Mouse (Mus musculus) C2C12 (cell line): ENCODE results near the gene Prtg. TPM values are rescaled to one million over a fixed set of nuclear protein-coding genes. Genes with fewer than 3 reads are reported as not detected.

Experiments used
- H3K27me3 ChIP-seq: one replicate; pipeline ENCODE4 v1.6.1; 2011; ENCODE audit not compliant: control insufficient read depth, insufficient read depth, insufficient read length
- H3K36me3 ChIP-seq: one replicate; pipeline ENCODE4 v1.6.1; 2011; ENCODE audit not compliant: control insufficient read depth, insufficient read depth
- H3K4me3 ChIP-seq: one replicate; pipeline ENCODE4 v1.5.1; 2011; ENCODE audit warnings: mild to moderate bottlenecking, control low read depth; ENCODE audit not compliant: poor library complexity, insufficient read depth, severe bottlenecking
- H3K79me2 ChIP-seq: one replicate; pipeline ENCODE4 v1.6.1; 2011; ENCODE audit not compliant: control insufficient read depth, insufficient read depth
- H3K79me3 ChIP-seq: one replicate; pipeline ENCODE4 v1.6.1; 2011; ENCODE audit warnings: low read depth, control low read depth
- H3ac ChIP-seq: one replicate; pipeline ENCODE3; 2011; ENCODE audit warnings: low read depth; ENCODE audit not compliant: control insufficient read depth, insufficient read length
- CEBPB ChIP-seq: IDR thresholded peaks from one replicate; pipeline ENCODE4 v1.6.1; 2011; ENCODE audit warnings: low read depth, mild to moderate bottlenecking, control low read depth, moderate library complexity
- CTCF ChIP-seq: IDR thresholded peaks from one replicate; pipeline ENCODE4 v1.5.1; 2011; ENCODE audit not compliant: control insufficient read depth, insufficient read depth, insufficient read length
- FOSL1 ChIP-seq: IDR thresholded peaks from one replicate; pipeline ENCODE4 v1.8.0; 2011; ENCODE audit warnings: mild to moderate bottlenecking, low read length; ENCODE audit not compliant: poor library complexity, insufficient read depth, severe bottlenecking
- MAX ChIP-seq: IDR thresholded peaks from one replicate; pipeline ENCODE4 v1.6.1; 2011; ENCODE audit warnings: mild to moderate bottlenecking, control low read depth
- MYOD1 ChIP-seq: IDR thresholded peaks from one replicate; pipeline ENCODE4 v1.6.1; 2011; ENCODE audit warnings: low read depth; ENCODE audit not compliant: control insufficient read depth, insufficient read length
- MYOG ChIP-seq: IDR thresholded peaks from one replicate; pipeline ENCODE4 v1.6.1; 2011; ENCODE audit not compliant: control insufficient read depth, insufficient read length; ENCODE audit errors: extremely low read depth
- USF1 ChIP-seq: IDR thresholded peaks from one replicate; pipeline ENCODE4 v1.6.1; 2011; ENCODE audit warnings: low read depth, mild to moderate bottlenecking, control low read depth, moderate library complexity
- polyA plus RNA-seq: library from polyadenylated mRNA; unstranded; fragments of >200 nt; fragmentation: generic; extraction: Trizol; gene quantifications from one replicate; pipeline ENCODE4 v1.2.1, GENCODE M21; 2012; ENCODE audit warnings: missing spikeins

The Prtg gene
- polyA plus RNA-seq, 1 experiment, result 0.59 TPM

DNA sequence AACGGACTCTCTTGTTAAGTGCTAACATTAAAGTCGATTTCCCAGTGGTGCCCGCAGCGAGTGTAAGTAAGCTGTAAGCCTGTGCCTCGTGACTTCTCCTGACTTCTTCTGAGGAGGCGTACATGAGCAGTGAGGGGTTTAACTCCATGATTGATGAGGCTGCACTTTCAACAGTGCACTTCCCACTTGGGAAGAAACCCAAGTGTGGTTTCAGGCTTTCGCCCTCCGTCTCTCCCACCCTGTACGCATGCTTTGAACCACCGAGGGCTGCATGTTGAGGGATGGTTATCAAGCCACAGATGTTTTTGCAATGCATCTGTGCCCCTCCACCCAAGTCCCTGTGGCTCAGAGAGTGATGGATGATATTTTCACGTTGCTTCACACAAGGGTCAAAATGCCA is 71.2 kb downstream of the Prtg start:
- no peaks in the 10 kb centered on the region for H3K79me2 ChIP-seq
- no peak overlapping the region for H3ac ChIP-seq
- H3K79me3 ChIP-seq, result no peaks in the 10 kb centered on the region
- TF ChIP-seq CEBPB (no peak), USF1 (no peak), MYOD1 (no peak), CTCF (no peak), MYOG (no peak), MAX (no peak), FOSL1 (no peak)
- no peak overlapping the region for H3K4me3 ChIP-seq
- H3K36me3 ChIP-seq, result no peaks in the 10 kb centered on the region
- no peaks in the 10 kb centered on the region for H3K27me3 ChIP-seq

GRCm38 (mm10) chr9:72878656-72879055 is 72.0 kb downstream of the Prtg start:
- TF ChIP-seq CTCF (no peak), USF1 (no peak), MAX (no peak), FOSL1 (no peak), MYOG (no peak), CEBPB (no peak), MYOD1 (no peak)
- Histone ChIP-seq H3K79me3 (no peaks in the 10 kb centered on the region), H3K4me3 (no peak overlapping the region), H3K79me2 (no peaks in the 10 kb centered on the region), H3K36me3 (no peaks in the 10 kb centered on the region), H3K27me3 (no peaks in the 10 kb centered on the region), H3ac (no peak overlapping the region)

DNA sequence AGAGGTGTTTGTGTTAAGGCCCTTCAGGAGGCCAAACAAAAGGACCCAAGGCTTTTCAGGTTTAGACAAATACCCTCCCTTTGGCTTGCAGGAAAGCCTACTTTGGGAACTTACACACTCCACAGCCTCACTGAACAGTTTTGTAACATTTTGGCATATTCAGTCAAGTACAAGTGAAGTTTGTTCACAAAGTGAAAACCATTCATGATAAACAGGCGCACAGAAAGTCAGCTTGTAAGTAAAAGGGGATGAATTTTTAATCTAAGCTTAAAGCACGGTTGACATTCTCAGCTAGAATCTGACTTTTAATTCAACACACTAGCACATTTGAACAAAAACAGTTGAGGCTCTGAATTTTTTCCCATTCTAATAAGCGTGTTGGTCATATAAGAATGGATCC is 72.9 kb downstream of the Prtg start:
- no peaks in the 10 kb centered on the region for H3K27me3 ChIP-seq
- no peak overlapping the region for H3K4me3 ChIP-seq
- H3K36me3 ChIP-seq, result no peaks in the 10 kb centered on the region
- H3K79me2 ChIP-seq, result no peaks in the 10 kb centered on the region
- H3ac ChIP-seq, result no peak overlapping the region
- TF ChIP-seq MYOG (no peak), FOSL1 (no peak), USF1 (no peak), MAX (no peak), MYOD1 (no peak), CTCF (no peak), CEBPB (no peak)
- H3K79me3 ChIP-seq, result no peaks in the 10 kb centered on the region

- H3K79me2 ChIP-seq, result no peaks in the 10 kb centered on the region
- TF ChIP-seq CTCF (no peak), MYOG (no peak), MYOD1 (no peak)
- H3K27me3 ChIP-seq, result no peaks in the 10 kb centered on the region
- no peaks in the 10 kb centered on the region for H3K79me3 ChIP-seq
- no peak overlapping the region for H3K4me3 ChIP-seq
- H3K36me3 ChIP-seq, result no peaks in the 10 kb centered on the region
- no peak overlapping the region for H3ac ChIP-seq
Observed at GRCm38 (mm10) chr9:72880225-72880960, 73.7 kb downstream of the Prtg start.

GRCm38 (mm10) chr9:72881026-72881768 is 74.5 kb downstream of the Prtg start:
- no peak overlapping the region for H3K4me3 ChIP-seq

GRCm38 (mm10) chr9:72883940-72884339 is 77.3 kb downstream of the Prtg start:
- no peaks in the 10 kb centered on the region for H3K79me2 ChIP-seq
- H3K27me3 ChIP-seq, result no peaks in the 10 kb centered on the region
- TF ChIP-seq CEBPB (no peak), CTCF (no peak), USF1 (no peak), FOSL1 (no peak), MYOD1 (no peak), MYOG (no peak), MAX (no peak)
- H3ac ChIP-seq, result no peak overlapping the region
- no peaks in the 10 kb centered on the region for H3K79me3 ChIP-seq
- H3K36me3 ChIP-seq, result no peaks in the 10 kb centered on the region
- no peak overlapping the region for H3K4me3 ChIP-seq

More at GRCm38 (mm10) chr9:72881026-72881768, 74.5 kb downstream of the Prtg start:
- no peaks in the 10 kb centered on the region for H3K36me3 ChIP-seq
- no peaks in the 10 kb centered on the region for H3K79me3 ChIP-seq
- no peaks in the 10 kb centered on the region for H3K79me2 ChIP-seq
- TF ChIP-seq MAX, result no peak
- TF ChIP-seq MYOD1, result no peak
- no peaks in the 10 kb centered on the region for H3K27me3 ChIP-seq
- no peak overlapping the region for H3ac ChIP-seq
